Mouse (Mus musculus): ENCODE measurements around the gene Wrap73.

Gene Wrap73

GRCm38 (mm10) chr4:154186002-154186537, 43.9 kb downstream of the Wrap73 start:
- peak; percentile 97 for DNase-seq

GRCm38 (mm10) chr4:154188948-154189347, 46.8 kb downstream of the Wrap73 start:
- peak; percentile 96 for DNase-seq

- no peak for DNase-seq
Observed at GRCm38 (mm10) chr4:154197961-154198360, 55.8 kb downstream of the Wrap73 start.

- DNase-seq = no peak
Observed at GRCm38 (mm10) chr4:154198377-154198961, 56.3 kb downstream of the Wrap73 start.

- no peak for DNase-seq
Observed at GRCm38 (mm10) chr4:154201511-154201910, 59.3 kb downstream of the Wrap73 start.

GRCm38 (mm10) chr4:154204532-154204931, 62.4 kb downstream of the Wrap73 start:
- peak; percentile 90 for DNase-seq

- peak; percentile 99 for DNase-seq
Observed at GRCm38 (mm10) chr4:154205392-154205791, 63.2 kb downstream of the Wrap73 start.

GRCm38 (mm10) chr4:154207261-154207660, 65.1 kb downstream of the Wrap73 start:
- no peak for DNase-seq

- peak; percentile 95 for DNase-seq
Observed at GRCm38 (mm10) chr4:154209054-154209453, 66.9 kb downstream of the Wrap73 start.

- DNase-seq = no peak
Observed at GRCm38 (mm10) chr4:154209825-154210224, 67.7 kb downstream of the Wrap73 start.

- DNase-seq = no peak
Observed at GRCm38 (mm10) chr4:154211459-154211858, 69.3 kb downstream of the Wrap73 start.

GRCm38 (mm10) chr4:154213586-154213985, 71.4 kb downstream of the Wrap73 start:
- DNase-seq = peak; percentile 97

- no peak for DNase-seq
Observed at GRCm38 (mm10) chr4:154214075-154214474, 71.9 kb downstream of the Wrap73 start.

Data from heart, adult 11 months (tissue).